Mouse (Mus musculus) urinary bladder, postnatal 36 days (tissue): Measurements from ENCODE around the gene Tcirg1.

Source experiments
- DNase-seq, 2 experiments: peaks; one replicate each; pipeline ENCODE4 v3.0.0; 2022; ENCODE audit warnings: low spot score in 2 of 2, mixed read lengths in 1 of 2

Tcirg1 gene

DNA sequence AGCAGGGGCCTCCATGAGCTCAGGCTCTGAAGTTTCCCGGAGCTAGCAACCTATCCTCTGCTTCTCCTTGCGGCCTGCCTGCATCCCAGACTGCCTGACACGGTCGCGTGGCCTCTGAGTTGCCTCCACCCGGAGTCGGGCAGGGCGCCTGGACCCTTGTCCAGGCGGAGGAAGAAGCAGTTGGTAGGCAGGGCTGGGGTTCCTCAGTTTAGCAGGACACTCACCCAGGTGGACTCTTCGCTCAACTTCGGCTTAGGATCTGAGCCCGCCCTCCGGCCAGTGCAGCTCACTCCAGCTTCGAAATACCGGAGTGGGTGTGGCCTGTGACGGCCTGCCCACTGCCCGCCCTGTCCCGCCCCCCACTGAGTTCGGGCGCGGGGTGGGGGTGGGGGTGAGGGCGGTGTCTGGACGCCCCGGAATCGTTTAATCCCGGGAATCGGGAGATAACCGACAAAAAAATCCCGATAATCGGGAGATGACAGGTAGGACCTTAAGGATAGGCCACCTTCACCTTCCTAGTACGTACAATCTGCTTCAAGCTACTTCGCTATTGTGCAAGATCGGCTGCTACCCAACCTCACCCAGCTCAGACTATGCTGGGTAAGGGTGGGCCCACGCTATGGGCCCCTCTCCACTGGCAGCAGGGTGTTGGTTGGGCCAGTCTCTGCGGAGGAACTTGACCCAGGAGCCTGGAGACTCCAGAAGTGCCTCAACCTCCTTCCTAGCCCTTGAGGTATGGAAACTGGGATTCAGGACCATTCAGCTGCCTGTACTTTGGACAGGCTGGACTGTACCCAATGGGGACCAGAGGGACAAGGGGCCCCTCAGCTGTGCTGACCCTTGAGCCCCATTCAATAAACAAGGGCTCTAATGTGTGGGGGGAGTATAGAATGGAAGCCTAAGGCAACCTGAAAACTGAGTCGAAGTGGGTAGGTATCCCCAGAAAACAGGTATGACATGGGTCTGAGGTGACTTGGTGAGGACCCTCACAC is at the start of gene Tcirg1:
Tcirg1 (minus strand) TSS at position 339 of the 992 bp plus-strand sequence.
- DNase-seq: peak; percentile 83 to 85

DNA sequence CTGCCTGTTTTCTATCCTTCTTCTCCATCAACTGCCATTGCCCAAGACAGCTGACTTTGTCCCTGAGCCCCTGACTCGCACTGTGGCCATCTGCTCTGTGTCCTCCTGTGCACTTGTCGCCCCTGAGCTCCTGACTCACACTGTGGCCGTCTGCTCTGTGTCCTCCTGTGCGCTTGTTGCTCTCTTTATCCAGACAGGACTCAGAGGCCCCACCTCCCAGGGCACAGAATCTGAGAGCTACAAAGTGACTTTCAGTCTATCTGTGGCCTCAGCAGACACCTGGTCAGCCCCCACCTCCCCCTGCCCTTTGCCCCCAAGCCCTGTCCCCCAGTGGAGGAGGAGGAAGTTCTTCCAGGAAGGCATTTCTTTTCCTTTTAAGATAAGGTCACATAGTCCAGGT is 48.9 kb upstream of the Tcirg1 start:
- DNase-seq: no peak

DNA sequence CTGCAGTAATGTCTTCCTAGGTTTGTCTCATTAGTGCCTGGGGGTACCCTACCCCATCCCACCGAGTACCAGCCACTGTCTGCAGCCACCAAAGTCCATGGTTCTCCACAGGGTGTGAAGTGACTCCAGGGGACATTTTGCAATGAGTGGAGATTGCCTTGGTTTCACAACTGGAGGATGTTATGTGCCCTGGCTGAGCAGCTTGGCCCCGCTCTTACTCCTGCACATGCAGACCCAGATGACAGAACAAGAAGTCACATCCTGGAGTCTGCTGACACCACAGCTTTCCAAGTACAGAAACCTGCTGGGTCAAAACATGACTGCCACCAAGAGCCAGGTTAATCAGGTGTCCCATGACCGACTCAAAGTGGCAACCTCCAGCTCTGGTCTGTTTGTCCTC is 48.1 kb upstream of the Tcirg1 start:
- no peak for DNase-seq

DNA sequence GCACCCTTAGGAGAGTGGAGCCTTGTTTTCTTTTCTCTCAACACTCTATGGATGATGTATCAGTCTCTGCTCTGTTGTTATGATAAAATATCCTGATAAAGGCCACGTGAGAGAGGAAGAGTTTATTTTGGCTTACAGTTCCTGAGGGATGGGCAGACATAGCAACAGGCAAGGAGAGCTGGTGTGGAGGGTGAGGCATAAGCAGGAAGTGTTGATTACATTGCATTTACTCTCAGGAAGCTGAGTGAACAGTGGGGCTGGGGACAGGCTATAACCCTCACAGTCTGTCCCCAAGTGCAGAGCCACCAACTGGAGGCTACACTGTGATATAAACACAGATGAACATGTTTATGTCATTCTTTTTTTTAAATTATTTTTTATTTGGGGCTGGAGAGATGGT is 45.2 kb upstream of the Tcirg1 start:
- DNase-seq: no peak

DNA sequence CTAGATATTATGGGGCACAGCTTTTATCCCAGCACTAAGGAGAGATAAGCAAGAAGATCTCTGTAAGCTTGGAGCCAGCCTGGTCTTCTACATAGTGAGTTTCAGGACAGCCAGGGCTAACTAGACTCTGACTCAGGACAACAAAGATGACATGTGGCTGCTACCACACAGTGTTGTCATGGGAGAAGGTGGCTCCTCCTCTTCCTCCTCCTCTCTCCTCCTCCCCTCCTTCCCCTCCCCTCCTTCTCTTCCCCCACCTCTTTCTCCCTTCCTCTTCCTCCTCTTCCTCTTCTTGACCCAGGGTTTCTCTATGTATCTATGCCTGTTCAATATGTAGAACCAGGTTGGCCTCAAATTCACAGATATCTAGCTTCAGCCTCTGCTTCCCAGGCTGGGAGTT is 44.5 kb upstream of the Tcirg1 start:
- DNase-seq: no peak

DNA sequence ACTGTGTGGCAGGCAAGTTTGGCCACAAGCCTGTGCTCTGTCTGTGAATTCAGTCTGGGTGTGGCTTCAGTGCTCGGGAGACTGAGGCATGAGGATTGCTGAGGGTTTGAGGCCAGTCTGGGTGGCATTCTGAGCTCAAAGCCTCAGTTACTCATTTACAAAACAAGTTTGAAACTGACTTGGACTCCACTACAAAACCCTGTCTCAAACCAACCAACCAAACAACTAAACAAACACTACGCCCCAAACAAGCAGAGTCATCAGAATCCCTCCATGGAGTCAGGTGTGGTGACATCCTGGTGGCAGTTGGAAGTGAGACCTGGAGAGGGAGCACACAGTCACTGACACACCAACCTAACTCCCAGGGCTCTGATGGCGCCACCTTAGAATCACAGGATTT is 43.4 kb upstream of the Tcirg1 start:
- no peak for DNase-seq

DNA sequence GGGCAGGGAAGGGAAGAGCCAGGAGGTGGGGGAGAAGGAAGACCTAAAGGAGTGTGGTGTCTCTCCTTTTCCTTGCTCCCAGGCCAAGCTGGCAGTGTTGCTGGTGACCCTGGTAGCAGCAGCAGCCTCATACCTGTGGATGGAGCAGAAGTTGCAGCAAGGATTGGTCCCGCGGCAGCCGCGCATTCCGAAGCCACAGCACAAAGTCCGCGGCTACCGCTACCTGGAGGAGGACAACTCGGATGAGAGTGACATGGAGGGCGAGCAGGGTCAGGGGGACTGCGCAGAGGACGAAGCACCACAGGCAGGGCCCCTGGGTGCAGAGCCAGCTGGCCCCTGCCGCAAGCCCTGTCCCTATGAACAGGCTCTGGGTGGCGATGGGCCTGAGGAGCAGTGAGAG is 41.6 kb upstream of the Tcirg1 start:
- no peak for DNase-seq

DNA sequence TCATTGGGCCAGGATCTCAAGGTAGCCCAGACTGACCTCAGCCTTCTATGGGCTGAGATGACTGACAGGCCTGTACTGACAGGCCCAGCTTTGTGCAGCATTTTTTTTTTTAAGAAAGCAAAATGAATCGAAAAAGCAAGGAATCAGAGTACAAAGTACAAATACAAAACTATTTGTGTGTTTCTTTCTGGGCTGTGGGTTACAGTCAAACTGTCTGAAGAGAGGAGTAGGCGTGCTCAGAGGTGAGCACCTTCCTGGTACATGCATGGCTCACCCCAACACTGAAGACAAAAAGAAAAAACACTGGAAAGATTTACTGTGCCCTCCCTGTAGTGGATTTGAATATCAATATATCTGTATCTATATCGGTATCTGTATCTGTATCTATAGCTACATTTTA is 40.9 kb upstream of the Tcirg1 start:
- no peak for DNase-seq

DNA sequence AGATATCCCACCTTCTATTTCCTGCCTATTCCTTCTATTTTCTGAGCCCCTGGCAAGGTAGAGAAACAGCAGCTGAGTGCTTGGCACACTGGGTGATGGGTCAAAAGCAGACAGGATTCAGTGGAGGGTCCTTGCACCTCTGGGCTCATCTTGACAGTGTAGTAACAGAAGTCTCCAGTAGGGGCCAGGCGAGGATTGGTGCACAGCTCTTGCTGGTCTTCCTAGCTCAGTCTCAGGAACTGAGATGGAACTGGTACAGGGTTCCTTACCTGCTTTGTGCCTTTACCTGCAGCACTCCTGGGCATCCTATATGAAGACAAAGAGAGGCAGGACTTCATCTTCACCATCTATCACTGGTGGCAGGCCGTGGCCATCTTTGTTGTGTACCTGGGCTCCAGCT is 39.8 kb upstream of the Tcirg1 start:
- DNase-seq: peak; percentile 67 to 72

DNA sequence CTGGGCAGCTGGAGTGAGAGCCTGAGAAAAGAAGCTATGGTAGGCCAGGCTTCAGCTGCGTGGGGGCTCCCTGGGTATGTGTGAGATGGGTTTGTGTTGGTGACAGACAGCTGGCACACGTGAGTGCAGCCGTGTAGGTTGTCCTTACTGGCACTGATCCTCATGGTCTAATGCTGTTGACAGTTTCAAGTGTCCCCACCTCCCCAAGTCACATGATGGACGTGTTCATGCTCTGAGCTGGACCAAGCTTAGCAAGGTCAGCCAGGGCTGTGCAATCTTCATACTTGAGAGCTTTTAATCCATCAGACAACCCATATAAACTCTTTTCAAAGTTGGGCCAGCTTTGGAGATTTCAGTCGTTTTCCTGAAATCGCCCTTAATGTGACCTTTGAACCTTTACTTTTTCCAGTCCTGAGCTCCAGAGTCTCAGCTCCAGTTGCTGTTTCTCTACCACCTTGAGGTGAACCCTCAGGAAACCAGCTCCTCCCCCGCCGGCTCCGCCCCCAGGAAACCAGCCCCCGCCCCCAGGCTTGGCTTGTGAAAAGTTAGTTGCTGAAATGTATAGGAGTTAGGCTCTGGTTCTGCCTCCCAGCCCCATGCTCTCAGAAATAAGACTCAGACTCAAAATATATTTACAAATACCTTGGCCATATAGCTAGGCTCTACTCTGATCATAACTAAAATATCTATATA is 39.1 kb upstream of the Tcirg1 start:
- no peak for DNase-seq

DNA sequence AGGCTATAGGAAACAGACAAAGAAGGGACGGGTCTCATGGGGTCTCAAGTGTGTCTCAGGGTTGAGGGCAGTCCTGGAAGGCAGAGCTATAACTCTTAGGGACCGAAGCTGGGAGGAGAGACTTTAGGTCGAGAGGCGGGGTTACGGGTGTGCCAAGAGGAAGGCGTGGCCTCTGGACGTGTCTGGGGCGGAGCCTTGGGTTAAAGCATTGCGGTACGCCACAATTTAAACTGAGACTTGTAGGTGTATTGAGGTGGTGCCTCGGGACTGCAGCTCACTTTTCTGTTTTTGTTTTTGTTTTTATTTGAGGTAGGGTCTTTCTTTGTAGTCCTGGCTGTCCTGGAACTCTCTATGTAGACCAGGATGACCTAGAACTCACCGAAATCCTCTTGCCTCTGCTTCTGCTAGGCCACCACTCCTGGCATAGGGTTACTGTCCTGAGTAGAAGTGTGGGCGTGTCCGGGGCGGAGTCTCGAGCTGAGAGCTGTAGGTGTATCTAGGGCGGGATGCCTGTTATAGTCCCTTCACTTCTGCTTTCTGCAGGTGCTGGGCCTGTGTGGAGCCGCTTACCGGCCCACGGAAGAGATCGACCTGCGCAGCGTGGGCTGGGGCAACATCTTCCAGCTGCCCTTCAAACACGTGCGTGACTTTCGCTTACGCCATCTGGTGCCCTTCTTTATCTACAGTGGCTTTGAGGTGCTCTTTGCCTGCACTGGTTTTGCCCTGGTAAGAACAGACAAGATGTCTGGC is 36.2 kb upstream of the Tcirg1 start:
- DNase-seq: no peak

DNA sequence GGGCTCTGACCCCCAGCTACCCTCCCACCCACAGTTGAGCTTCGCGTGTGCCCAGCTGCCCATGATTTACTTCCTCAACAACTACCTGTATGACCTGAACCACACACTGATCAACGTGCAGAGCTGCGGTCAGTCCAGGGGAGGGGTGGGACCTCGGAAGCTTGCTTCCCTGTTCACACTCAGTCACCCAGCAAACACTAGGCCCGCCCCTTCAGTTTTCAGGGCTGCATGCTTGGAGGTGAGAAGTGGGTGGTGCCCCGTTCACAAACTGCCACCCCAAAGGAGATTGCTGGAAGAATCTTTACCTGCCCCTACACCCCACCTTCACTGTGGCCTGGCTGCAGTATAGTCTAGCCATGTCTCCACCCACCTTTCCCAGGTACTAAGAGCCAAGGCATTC is 35.4 kb upstream of the Tcirg1 start:
- no peak for DNase-seq

DNA sequence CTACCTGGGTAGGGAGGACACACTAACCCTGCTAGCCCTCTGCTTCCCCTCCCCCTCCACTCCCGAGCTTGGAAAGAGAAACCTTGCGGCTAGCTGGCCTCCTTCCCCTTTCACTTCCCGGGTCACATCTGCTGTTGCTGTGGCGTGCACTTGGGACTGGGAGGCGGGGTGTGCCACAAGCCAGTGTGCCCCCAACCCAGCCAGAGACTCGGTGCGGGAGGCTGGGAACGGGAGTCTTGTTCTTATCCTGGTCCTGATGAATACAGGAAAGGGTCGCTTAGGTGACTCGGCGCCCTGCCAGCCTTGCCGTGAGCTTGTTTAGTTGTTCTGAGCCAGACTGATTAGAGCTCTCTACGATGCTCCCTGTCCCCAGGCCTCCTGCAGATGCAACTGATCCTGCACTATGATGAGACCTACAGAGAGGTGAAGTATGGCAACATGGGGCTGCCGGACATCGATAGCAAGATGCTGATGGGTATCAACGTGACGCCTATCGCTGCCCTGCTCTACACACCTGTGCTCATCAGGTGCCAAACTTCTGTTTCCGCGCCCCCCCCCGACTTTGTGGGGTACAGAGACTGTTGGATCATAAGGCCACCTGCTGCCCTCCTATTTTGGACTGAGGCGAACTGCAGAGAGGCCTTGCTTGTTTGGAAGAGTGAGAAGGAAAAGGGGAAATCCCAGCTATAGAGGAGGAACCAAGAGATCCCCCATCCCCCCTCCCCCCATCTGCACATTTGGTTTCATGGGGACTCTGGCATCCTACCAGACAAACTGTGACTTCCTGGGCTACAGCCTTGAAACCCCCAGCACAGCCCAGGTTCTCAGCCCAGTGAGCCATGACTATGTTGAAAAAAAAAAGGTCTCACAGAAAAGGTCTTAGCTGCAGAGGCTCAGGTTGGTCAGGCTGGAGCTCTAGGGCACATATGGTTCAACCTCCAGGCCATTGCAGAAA is 29.2 kb upstream of the Tcirg1 start:
- peak; percentile 59 to 71 for DNase-seq

DNA sequence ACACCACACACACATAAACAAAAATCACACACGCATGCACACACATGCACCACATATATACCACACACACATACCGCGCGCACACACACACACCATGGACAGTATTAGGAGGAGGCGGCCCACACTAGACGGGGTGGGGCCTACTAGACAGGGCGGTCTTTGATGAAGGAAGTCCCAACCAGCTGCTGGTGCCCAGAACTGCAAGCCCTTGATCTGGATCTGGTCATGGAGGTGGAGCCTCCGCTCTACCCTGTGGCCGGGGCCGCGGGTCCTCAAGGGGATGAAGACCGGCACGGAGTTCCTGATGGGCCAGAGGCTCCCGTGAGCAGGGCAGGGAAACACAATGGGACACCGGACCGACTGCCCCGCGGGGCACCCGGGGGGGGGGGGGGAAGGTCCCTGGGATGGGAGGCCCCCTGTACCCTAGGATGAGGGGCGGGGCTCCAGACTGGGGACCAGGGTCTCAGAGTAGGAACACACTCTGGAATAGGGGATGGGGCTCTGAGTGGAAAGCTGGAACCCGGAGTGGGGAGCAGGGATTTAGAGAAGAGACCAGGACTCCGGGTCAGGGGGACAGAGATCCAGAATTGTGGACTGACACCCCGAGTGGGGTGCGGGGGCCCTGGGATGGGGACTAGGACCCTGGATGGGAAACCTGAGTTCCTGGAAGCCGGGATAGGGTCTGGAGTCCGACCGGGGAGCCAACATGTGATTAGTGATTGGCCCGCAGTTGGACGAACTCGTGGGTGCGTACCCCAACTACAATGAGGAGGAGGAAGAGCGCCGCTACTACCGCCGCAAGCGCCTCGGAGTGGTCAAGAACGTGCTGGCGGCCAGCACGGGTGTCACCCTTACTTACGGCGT is 28.3 kb upstream of the Tcirg1 start, which contains the start of gene Unc93b1:
Unc93b1 (plus strand) TSS at position 155 of the 864 bp plus-strand sequence.
- DNase-seq: peak; percentile 52 to 72

DNA sequence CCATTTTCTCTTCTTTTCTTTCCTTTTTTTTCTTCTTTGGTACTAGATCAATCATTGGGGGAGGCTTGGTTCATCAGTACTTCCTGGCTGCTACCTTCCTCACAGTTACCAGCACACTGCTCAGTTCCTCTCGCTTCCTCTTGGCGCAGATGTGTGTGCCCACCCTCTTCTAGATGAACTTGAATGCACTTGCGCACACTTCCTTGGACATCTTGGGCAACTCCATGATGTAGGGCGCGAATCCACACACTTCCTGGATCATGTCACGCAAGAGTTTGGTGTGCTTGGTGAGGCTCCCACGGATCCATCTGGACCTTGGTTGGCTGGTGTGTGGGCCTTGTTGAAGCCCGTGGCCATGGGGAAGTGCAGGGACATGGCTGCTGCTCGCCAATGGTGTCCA is 24.8 kb upstream of the Tcirg1 start:
- no peak for DNase-seq

DNA sequence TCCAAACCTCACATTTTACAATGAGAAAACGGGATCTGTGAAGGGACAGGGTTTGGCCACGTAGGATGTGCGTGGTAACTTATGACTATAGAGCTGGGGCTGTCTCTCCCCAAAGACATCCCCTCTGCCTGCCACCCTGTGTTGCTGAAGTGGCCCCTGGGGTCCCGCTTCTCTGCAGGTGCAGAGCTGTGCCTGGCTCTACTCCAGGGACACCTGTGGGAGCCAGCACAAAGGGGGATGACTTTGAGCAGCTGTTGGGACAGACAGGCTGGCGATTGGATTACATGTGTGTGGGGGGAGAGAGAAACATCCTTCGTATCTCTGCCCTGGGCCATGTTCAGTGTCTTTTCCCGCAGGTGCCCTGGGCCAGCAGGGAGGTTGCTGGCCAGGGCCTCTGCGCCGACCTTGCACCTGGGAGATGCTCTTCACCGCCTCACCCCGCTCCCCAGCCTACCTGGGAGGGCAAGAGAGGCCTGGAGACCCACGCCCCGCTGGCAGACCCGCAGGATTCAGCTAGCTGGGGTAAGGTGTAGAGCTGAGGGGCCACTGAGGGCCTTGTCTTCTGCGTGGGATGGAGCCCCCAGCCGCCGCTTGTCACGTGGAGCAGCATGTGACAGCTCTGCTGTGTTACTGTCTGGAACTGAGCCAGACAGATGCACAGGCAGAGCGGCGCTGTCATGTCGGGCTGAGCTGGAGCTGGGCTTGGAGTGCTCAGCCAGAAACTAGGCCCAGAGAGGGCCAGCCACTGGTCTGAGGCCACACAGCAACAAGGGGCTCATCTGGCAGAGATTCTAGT is 23.5 kb upstream of the Tcirg1 start:
- no peak for DNase-seq

DNA sequence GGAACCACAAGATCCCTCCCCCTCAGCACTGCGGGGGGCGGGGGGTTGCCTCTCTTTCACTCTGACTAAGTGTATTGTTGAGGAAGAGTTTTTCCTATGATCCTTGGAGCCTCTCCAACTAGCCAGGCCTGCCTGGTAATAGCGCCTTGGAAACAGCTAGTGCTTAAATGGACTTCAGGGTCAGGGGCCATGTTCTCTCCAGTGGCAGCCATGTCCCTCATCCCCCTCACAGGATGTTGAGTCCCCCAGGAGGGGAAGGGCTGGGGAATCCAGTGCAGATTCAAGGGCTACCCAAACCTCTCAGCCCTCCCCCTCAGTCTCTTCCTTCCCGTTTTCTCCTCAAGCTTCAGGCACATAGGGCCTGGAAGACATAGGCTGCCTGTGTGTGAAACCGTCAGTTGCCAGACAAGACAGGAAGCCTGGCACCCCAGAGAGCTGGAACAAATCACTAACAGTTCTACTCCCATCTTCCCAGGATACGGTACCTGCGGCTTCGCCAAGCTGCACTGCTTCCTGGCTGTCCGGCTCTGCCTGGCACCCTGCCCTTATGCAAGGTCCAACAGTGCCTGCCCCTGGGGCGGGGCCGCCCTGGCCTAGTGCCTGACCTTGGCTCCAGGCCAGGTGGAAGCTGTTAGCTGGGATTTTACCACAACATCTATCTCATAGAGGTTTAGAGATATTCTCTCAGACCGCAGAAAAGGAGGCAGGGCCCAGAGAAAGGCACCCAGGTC is 22.4 kb upstream of the Tcirg1 start, which contains the start of gene Aldh3b1:
Aldh3b1 (minus strand) TSS at position 598 of the 731 bp plus-strand sequence.
- peak; percentile 76 to 88 for DNase-seq

DNA sequence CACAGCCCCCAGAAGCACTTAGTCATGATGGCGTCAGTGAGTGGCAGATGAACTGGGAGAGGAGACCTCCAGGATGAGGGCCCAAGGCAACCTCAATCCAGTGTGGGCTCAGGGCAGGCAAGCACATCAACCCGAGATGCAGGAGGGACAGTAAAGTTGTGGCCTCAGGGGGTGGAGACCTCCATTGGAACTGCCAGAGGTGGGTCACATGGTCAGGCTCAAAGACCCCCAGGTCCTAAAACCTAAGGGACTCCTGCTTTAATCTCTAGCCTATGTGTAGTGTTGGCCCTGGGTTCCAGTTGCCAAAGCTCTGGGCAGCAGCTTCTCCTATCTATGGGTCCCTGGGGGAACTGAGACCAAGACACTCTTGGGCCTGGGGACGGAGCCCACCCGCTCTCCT is 21.8 kb upstream of the Tcirg1 start:
- DNase-seq: no peak
